Mouse (Mus musculus) lung, embryonic 15.5 days (tissue): ENCODE results near the gene Olfr447. TPM values are rescaled to one million over a fixed set of nuclear protein-coding genes. Genes with fewer than 3 reads are reported as not detected.

ENCODE experiments used
- ATAC-seq: fragments of 200-750 bp; cut with Nextera tagmentation; 2 replicates; pipeline ENCODE4 v1.8.0; 2017; ENCODE audit warnings: moderate number of reproducible peaks, borderline replicate concordance; ENCODE audit not compliant: low FRiP score, low TSS enrichment; ENCODE audit errors: extremely low read depth
- H3K27ac ChIP-seq: fragments of 300-500 bp; sonication (generic); 2 replicates; pipeline ENCODE4 v1.5.1; 2015; ENCODE audit warnings: moderate library complexity, mild to moderate bottlenecking, inconsistent platforms
- H3K27me3 ChIP-seq: fragments of 300-500 bp; sonication (generic); 2 replicates; pipeline ENCODE4 v1.6.1; 2015; ENCODE audit warnings: inconsistent platforms
- H3K36me3 ChIP-seq: fragments of 300-500 bp; sonication (generic); 2 replicates; pipeline ENCODE4 v1.6.1; 2015; ENCODE audit warnings: inconsistent platforms
- H3K4me1 ChIP-seq: fragments of 300-500 bp; sonication (generic); 2 replicates; pipeline ENCODE4 v1.6.1; 2015; ENCODE audit warnings: inconsistent platforms
- H3K4me2 ChIP-seq: fragments of 300-500 bp; sonication (generic); 2 replicates; pipeline ENCODE4 v1.6.1; 2015; ENCODE audit warnings: inconsistent platforms, mild to moderate bottlenecking, moderate library complexity
- H3K4me3 ChIP-seq: fragments of 300-500 bp; sonication (generic); 2 replicates; pipeline ENCODE4 v1.5.1; 2015; ENCODE audit warnings: mild to moderate bottlenecking, inconsistent platforms
- H3K9ac ChIP-seq: fragments of 300-500 bp; sonication (generic); 2 replicates; pipeline ENCODE4 v1.6.1; 2015; ENCODE audit warnings: inconsistent platforms
- H3K9me3 ChIP-seq: fragments of 300-500 bp; sonication (generic); 2 replicates; pipeline ENCODE4 v1.6.1; 2016; ENCODE audit warnings: inconsistent platforms
- WGBS: fragments of 180-500 bp; shearing (Covaris S2); methylation state at CpG from one replicate; pipeline ENCODE4 v1.1.7; 2015; 5-methylcytosine and 5-hydroxymethylcytosine counted together
- polyA plus RNA-seq: library from polyadenylated mRNA; unstranded; fragments of >200 nt; fragmentation: Nextera tagmentation; extraction: Ambion mirVana; gene quantifications from 2 replicates; pipeline ENCODE4 v1.2.1, GENCODE M21; 2015

Olfr447 gene
- not detected in 2 replicates for polyA plus RNA-seq

GRCm38 (mm10) chr6:42908578-42908977, at the start of gene Olfr447:
TSS of gene Olfr447 (plus strand) at chr6:42908878.
- H3K36me3 ChIP-seq: no peaks in the 10 kb centered on the region
- H3K4me2 ChIP-seq: no peak within 1 kb of the TSS
- no peak within 1 kb of the TSS for H3K9ac ChIP-seq
- ATAC-seq: no peak
- no peaks in the 10 kb centered on the region for H3K27me3 ChIP-seq
- H3K4me3 ChIP-seq: no peak within 1 kb of the TSS
- no peak within 1 kb of the TSS for H3K27ac ChIP-seq
- no peaks in the 10 kb centered on the region for H3K4me1 ChIP-seq
- H3K9me3 ChIP-seq: no peaks in the 10 kb centered on the region

- no peaks in the 10 kb centered on the region for H3K9me3 ChIP-seq
- no peaks in the 10 kb centered on the region for H3K36me3 ChIP-seq
- no peak overlapping the region for H3K9ac ChIP-seq
- no peak overlapping the region for H3K4me2 ChIP-seq
- H3K4me3 ChIP-seq: no peak overlapping the region
- H3K27ac ChIP-seq: no peak overlapping the region
- no peak for ATAC-seq
- no peaks in the 10 kb centered on the region for H3K27me3 ChIP-seq
- WGBS: 9% methylated on average over 4 of the region's 4 CpGs
- no peaks in the 10 kb centered on the region for H3K4me1 ChIP-seq
Observed at GRCm38 (mm10) chr6:42860222-42860819, 48.4 kb upstream of the Olfr447 start.

GRCm38 (mm10) chr6:42869695-42870094, 39.0 kb upstream of the Olfr447 start:
- Histone ChIP-seq H3K9me3 (no peaks in the 10 kb centered on the region), H3K36me3 (no peaks in the 10 kb centered on the region), H3K27me3 (no peaks in the 10 kb centered on the region), H3K4me2 (no peak overlapping the region), H3K9ac (no peak overlapping the region), H3K27ac (no peak overlapping the region), H3K4me3 (no peak overlapping the region), H3K4me1 (no peaks in the 10 kb centered on the region)
- 85% methylated on average over 3 of the region's 3 CpGs for WGBS
- no peak for ATAC-seq

GRCm38 (mm10) chr6:42876323-42876722, 32.4 kb upstream of the Olfr447 start:
- Histone ChIP-seq H3K4me1 (no peaks in the 10 kb centered on the region), H3K4me2 (no peak overlapping the region), H3K9me3 (0 out of 2 replicates have a peak, but pooled peaks cover 4% of the 10 kb centered on the region), H3K9ac (no peak overlapping the region), H3K36me3 (no peaks in the 10 kb centered on the region), H3K27ac (no peak overlapping the region), H3K27me3 (no peaks in the 10 kb centered on the region), H3K4me3 (no peak overlapping the region)
- no peak for ATAC-seq

- WGBS: 83% methylated on average over 1 of the region's 1 CpGs
Observed at GRCm38 (mm10) chr6:42890141-42890540, 18.5 kb upstream of the Olfr447 start, which contains the start of gene Olfr448. TSS of gene Olfr448 (plus strand) at chr6:42890441.

GRCm38 (mm10) chr6:42900345-42900744, 8.3 kb upstream of the Olfr447 start:
- 15% methylated on average over 1 of the region's 1 CpGs for WGBS

More at GRCm38 (mm10) chr6:42890141-42890540, 18.5 kb upstream of the Olfr447 start, which contains the start of gene Olfr448:
- no peak within 1 kb of the TSS for H3K4me3 ChIP-seq
- no peak within 1 kb of the TSS for H3K9ac ChIP-seq
- H3K9me3 ChIP-seq: no peaks in the 10 kb centered on the region
- no peaks in the 10 kb centered on the region for H3K27me3 ChIP-seq
- no peak within 1 kb of the TSS for H3K27ac ChIP-seq
- H3K36me3 ChIP-seq: no peaks in the 10 kb centered on the region
- no peak within 1 kb of the TSS for H3K4me2 ChIP-seq
- no peak for ATAC-seq
- no peaks in the 10 kb centered on the region for H3K4me1 ChIP-seq

GRCm38 (mm10) chr6:42921077-42921476, 12.4 kb downstream of the Olfr447 start, which contains the start of gene Olfr446:
TSS of gene Olfr446 (plus strand) at chr6:42921377.
- Histone ChIP-seq H3K4me1 (no peaks in the 10 kb centered on the region), H3K4me3 (no peak within 1 kb of the TSS), H3K27ac (no peak within 1 kb of the TSS), H3K9ac (no peak within 1 kb of the TSS), H3K27me3 (no peaks in the 10 kb centered on the region), H3K4me2 (no peak within 1 kb of the TSS), H3K36me3 (no peaks in the 10 kb centered on the region), H3K9me3 (no peaks in the 10 kb centered on the region)
- no peak for ATAC-seq
- 55% methylated on average over 2 of the region's 2 CpGs for WGBS

More at GRCm38 (mm10) chr6:42900345-42900744, 8.3 kb upstream of the Olfr447 start:
- H3K27me3 ChIP-seq: no peaks in the 10 kb centered on the region
- H3K4me2 ChIP-seq: no peak overlapping the region
- no peaks in the 10 kb centered on the region for H3K36me3 ChIP-seq
- ATAC-seq: no peak
- no peak overlapping the region for H3K27ac ChIP-seq
- H3K4me3 ChIP-seq: no peak overlapping the region
- H3K9me3 ChIP-seq: no peaks in the 10 kb centered on the region
- no peak overlapping the region for H3K9ac ChIP-seq
- H3K4me1 ChIP-seq: no peaks in the 10 kb centered on the region

- Histone ChIP-seq H3K27ac (no peak within 1 kb of the TSS), H3K4me2 (no peak within 1 kb of the TSS), H3K4me1 (no peaks in the 10 kb centered on the region), H3K27me3 (no peaks in the 10 kb centered on the region), H3K9ac (no peak within 1 kb of the TSS), H3K4me3 (no peak within 1 kb of the TSS), H3K36me3 (no peaks in the 10 kb centered on the region), H3K9me3 (no peaks in the 10 kb centered on the region)
- ATAC-seq: no peak
- WGBS: 67% methylated on average over 1 of the region's 1 CpGs
Observed at GRCm38 (mm10) chr6:42948767-42949166, 40.1 kb downstream of the Olfr447 start, which contains the start of gene Olfr444. TSS of gene Olfr444 (plus strand) at chr6:42949067.

Other genes with a start within 250 kb of the Olfr447 start
- gene Tcaf1, start 198.8 kb upstream of the Olfr447 start, polyA plus RNA-seq: 74.2 and 75.9 TPM in 2 replicates
- not detected in 2 replicates for gene Olfr453, start 169.5 kb upstream of the Olfr447 start, polyA plus RNA-seq
- not detected in 2 replicates for gene Olfr38, start 152.5 kb upstream of the Olfr447 start, polyA plus RNA-seq
- not detected in 2 replicates for gene Olfr452, start 123.8 kb upstream of the Olfr447 start, polyA plus RNA-seq
- not detected in 2 replicates for gene Olfr450, start 96.9 kb upstream of the Olfr447 start, polyA plus RNA-seq
- not detected in 2 replicates for gene Olfr449, start 74.5 kb upstream of the Olfr447 start, polyA plus RNA-seq
- gene Olfr448, start 18.4 kb upstream of the Olfr447 start, polyA plus RNA-seq: not detected in 2 replicates
- gene Olfr446, start 12.5 kb downstream of the Olfr447 start, polyA plus RNA-seq: not detected in 2 replicates
- not detected in 2 replicates for gene Olfr444, start 40.2 kb downstream of the Olfr447 start, polyA plus RNA-seq
- gene Olfr441, start 197.5 kb downstream of the Olfr447 start, polyA plus RNA-seq: not detected in 2 replicates
- gene Olfr237-ps1, start 237.7 kb downstream of the Olfr447 start, polyA plus RNA-seq: not detected in 2 replicates